Mouse (Mus musculus): ENCODE results near the gene Mrap2. TPM values are rescaled to one million over a fixed set of nuclear protein-coding genes. Genes with fewer than 3 reads are reported as not detected.

Gene Mrap2
- polyA plus RNA-seq, 1 experiment from 2014 or later: 0.10 TPM

- no peaks in the 10 kb centered on the region for H3K27me3 ChIP-seq
- H3K27ac ChIP-seq: no peak overlapping the region
- H3K9ac ChIP-seq: no peak overlapping the region
- H3K4me1 ChIP-seq: peaks cover 2% of the 10 kb centered on the region; the same call in 1 of the 2 replicates
- no peak for ATAC-seq (replicated peaks; ENCODE audit: low FRiP score)
- H3K4me3 ChIP-seq (replicated peaks): no peak overlapping the region
- WGBS: 89% methylated on average over 4 of the region's 4 CpGs
- peaks cover 27% of the 10 kb centered on the region for H3K36me3 ChIP-seq
- no peak overlapping the region for H3K4me2 ChIP-seq
- H3K9me3 ChIP-seq (replicated peaks): no peaks in the 10 kb centered on the region
These were observed 43.2 kb downstream of the Mrap2 start for GRCm38 (mm10) chr9:87187336-87187735.

- 80% methylated on average over 1 of the region's 1 CpGs for WGBS
- no peak overlapping the region for H3K4me3 ChIP-seq (replicated peaks)
- no peak overlapping the region for H3K27ac ChIP-seq
- ATAC-seq (replicated peaks; ENCODE audit: low FRiP score): no peak
- H3K36me3 ChIP-seq: peaks cover 49% of the 10 kb centered on the region
- H3K4me1 ChIP-seq: no peaks in the 10 kb centered on the region
- no peaks in the 10 kb centered on the region for H3K27me3 ChIP-seq
- no peak overlapping the region for H3K4me2 ChIP-seq
- H3K9me3 ChIP-seq (replicated peaks): no peaks in the 10 kb centered on the region
- H3K9ac ChIP-seq: no peak overlapping the region
These were observed 49.6 kb downstream of the Mrap2 start for GRCm38 (mm10) chr9:87193721-87194120.

- no peaks in the 10 kb centered on the region for H3K27me3 ChIP-seq
- no peaks in the 10 kb centered on the region for H3K4me1 ChIP-seq
- WGBS: 83% methylated on average over 3 of the region's 3 CpGs
- H3K4me3 ChIP-seq (replicated peaks): no peak overlapping the region
- no peaks in the 10 kb centered on the region for H3K9me3 ChIP-seq (replicated peaks)
- no peak overlapping the region for H3K9ac ChIP-seq
- peaks cover 44% of the 10 kb centered on the region for H3K36me3 ChIP-seq
- no peak for ATAC-seq (replicated peaks; ENCODE audit: low FRiP score)
- no peak overlapping the region for H3K4me2 ChIP-seq
- H3K27ac ChIP-seq: no peak overlapping the region
These were observed 53.2 kb downstream of the Mrap2 start for GRCm38 (mm10) chr9:87197277-87197676.

- Histone ChIP-seq H3K9ac (no peak overlapping the region), H3K4me2 (no peak overlapping the region), H3K27me3 (no peaks in the 10 kb centered on the region), H3K9me3 (replicated peaks) (no peaks in the 10 kb centered on the region), H3K4me1 (no peaks in the 10 kb centered on the region), H3K4me3 (replicated peaks) (no peak overlapping the region), H3K27ac (no peak overlapping the region), H3K36me3 (peaks cover 44% of the 10 kb centered on the region)
- ATAC-seq (replicated peaks; ENCODE audit: low FRiP score): no peak
- WGBS: 90% methylated on average over 6 of the region's 6 CpGs
These were observed 53.9 kb downstream of the Mrap2 start for GRCm38 (mm10) chr9:87198036-87198435.

- no peak overlapping the region for H3K27ac ChIP-seq
- no peaks in the 10 kb centered on the region for H3K27me3 ChIP-seq
- no peak overlapping the region for H3K9ac ChIP-seq
- H3K4me2 ChIP-seq: no peak overlapping the region
- H3K4me3 ChIP-seq (replicated peaks): no peak overlapping the region
- H3K36me3 ChIP-seq: peaks cover 59% of the 10 kb centered on the region
- H3K4me1 ChIP-seq: no peaks in the 10 kb centered on the region
- no peaks in the 10 kb centered on the region for H3K9me3 ChIP-seq (replicated peaks)
- no peak for ATAC-seq (replicated peaks; ENCODE audit: low FRiP score)
- WGBS: 92% methylated on average over 5 of the region's 5 CpGs
These were observed 56.3 kb downstream of the Mrap2 start for GRCm38 (mm10) chr9:87200426-87200825.

- H3K4me2 ChIP-seq: no peak overlapping the region
- no peak overlapping the region for H3K9ac ChIP-seq
- no peak overlapping the region for H3K4me3 ChIP-seq (replicated peaks)
- no peak overlapping the region for H3K27ac ChIP-seq
- 97% methylated on average over 4 of the region's 4 CpGs for WGBS
- H3K27me3 ChIP-seq: no peaks in the 10 kb centered on the region
- H3K9me3 ChIP-seq (replicated peaks): no peaks in the 10 kb centered on the region
- ATAC-seq (replicated peaks; ENCODE audit: low FRiP score): no peak
- H3K4me1 ChIP-seq: no peaks in the 10 kb centered on the region
- H3K36me3 ChIP-seq: peaks cover 59% of the 10 kb centered on the region
These were observed 56.8 kb downstream of the Mrap2 start for GRCm38 (mm10) chr9:87200919-87201318.

- Histone ChIP-seq H3K27me3 (no peaks in the 10 kb centered on the region), H3K4me3 (replicated peaks) (no peak overlapping the region), H3K4me1 (no peaks in the 10 kb centered on the region), H3K4me2 (no peak overlapping the region), H3K9me3 (replicated peaks) (no peaks in the 10 kb centered on the region), H3K36me3 (peaks cover 65% of the 10 kb centered on the region), H3K9ac (no peak overlapping the region), H3K27ac (no peak overlapping the region)
- ATAC-seq (replicated peaks; ENCODE audit: low FRiP score): no peak
- 88% methylated on average over 6 of the region's 6 CpGs for WGBS
These were observed 58.3 kb downstream of the Mrap2 start for GRCm38 (mm10) chr9:87202431-87202830.

GRCm38 (mm10) chr9:87210830-87211339, 66.8 kb downstream of the Mrap2 start:
- no peak for ATAC-seq (replicated peaks; ENCODE audit: low FRiP score)
- Histone ChIP-seq H3K27ac (no peak overlapping the region), H3K4me1 (no peaks in the 10 kb centered on the region), H3K4me3 (replicated peaks) (no peak overlapping the region), H3K9ac (no peak overlapping the region), H3K9me3 (replicated peaks) (no peaks in the 10 kb centered on the region), H3K4me2 (no peak overlapping the region), H3K36me3 (peaks cover 47% of the 10 kb centered on the region), H3K27me3 (no peaks in the 10 kb centered on the region)
- whole genome bisulfite sequencing: 76% methylated on average over 9 of the region's 9 CpGs

- ATAC-seq (replicated peaks; ENCODE audit: low FRiP score): no peak
- Histone ChIP-seq H3K9ac (no peak overlapping the region), H3K4me2 (no peak overlapping the region), H3K27me3 (no peaks in the 10 kb centered on the region), H3K4me3 (replicated peaks) (no peak overlapping the region), H3K36me3 (peaks cover 50% of the 10 kb centered on the region), H3K27ac (no peak overlapping the region), H3K4me1 (no peaks in the 10 kb centered on the region), H3K9me3 (replicated peaks) (no peaks in the 10 kb centered on the region)
- 51% methylated on average over 4 of the region's 4 CpGs for WGBS
These were observed 69.1 kb downstream of the Mrap2 start for GRCm38 (mm10) chr9:87213204-87213603.

Other genes starting within 250 kb of the Mrap2 start
- 2.0 TPM in 2 replicates for gene Ripply2, start 128.8 kb upstream of the Mrap2 start, polyA plus RNA-seq (2015; fragmentation: Nextera tagmentation; extraction: Ambion mirVana)
- gene Cyb5r4, start 122.3 kb upstream of the Mrap2 start, polyA plus RNA-seq (2015; fragmentation: Nextera tagmentation; extraction: Ambion mirVana): 66.3 and 71.7 TPM in 2 replicates
- 7.2 and 8.1 TPM in 2 replicates for gene Cep162, start 111.2 kb downstream of the Mrap2 start, polyA plus RNA-seq (2015; fragmentation: Nextera tagmentation; extraction: Ambion mirVana)

Data from kidney, embryonic 15.5 days (tissue).